Mouse (Mus musculus): ENCODE measurements around the gene Pkd2. TPM values are rescaled to one million over a fixed set of nuclear protein-coding genes. Genes with fewer than 3 reads are reported as not detected.
A peak's percentile ranks its signal among the peaks of the same experiment; 100 is the strongest.

The Pkd2 gene
- total RNA-seq, 2 experiments from 2014 or later: 30.7 to 31.0 TPM

DNA sequence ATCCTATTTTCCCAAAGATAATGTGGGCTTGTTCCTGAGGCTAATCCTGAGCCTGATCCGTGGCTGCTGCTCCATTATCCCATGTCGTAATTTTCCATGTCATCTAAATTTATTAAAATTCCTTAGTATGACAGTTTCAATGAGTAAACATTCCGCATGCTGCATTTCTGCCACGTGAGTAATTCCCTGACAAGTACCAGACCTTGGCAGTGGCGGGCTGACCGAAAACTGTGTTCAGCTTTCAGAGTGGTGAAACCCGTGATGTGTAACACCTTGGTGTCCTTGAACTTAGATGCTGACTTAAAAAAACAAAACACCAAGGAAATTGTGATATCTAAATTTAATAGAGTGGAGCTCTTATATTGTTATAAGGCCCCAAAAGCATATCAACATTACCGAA is 6.0 kb downstream of the Pkd2 start:
- no peak for DNase-seq (ENCODE audit: low spot score in 2 of 2)

DNA sequence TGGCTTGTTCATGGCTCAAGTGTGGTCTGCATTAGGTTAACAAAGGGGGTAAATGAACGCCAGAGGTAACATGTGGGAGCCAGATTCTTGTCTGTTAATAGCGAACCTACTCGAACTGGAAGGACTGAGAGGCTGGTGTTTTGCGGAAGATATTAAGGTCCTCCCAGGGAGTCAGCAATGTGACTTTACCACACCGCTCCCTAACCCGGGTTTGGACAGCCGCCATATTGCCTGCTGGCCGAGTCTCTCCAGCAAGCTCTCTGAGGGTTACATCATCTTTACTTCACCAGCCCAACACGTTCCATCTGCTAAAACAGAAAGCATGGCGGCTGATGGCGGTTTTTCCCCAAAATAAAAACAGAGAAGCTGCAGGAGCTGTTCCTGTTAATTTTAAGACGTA is 6.5 kb downstream of the Pkd2 start:
- DNase-seq (ENCODE audit: low spot score in 2 of 2): no peak

GRCm38 (mm10) chr5:104466816-104467215 is 7.6 kb downstream of the Pkd2 start:
- DNase-seq (ENCODE audit: low spot score in 2 of 2): no peak

DNA sequence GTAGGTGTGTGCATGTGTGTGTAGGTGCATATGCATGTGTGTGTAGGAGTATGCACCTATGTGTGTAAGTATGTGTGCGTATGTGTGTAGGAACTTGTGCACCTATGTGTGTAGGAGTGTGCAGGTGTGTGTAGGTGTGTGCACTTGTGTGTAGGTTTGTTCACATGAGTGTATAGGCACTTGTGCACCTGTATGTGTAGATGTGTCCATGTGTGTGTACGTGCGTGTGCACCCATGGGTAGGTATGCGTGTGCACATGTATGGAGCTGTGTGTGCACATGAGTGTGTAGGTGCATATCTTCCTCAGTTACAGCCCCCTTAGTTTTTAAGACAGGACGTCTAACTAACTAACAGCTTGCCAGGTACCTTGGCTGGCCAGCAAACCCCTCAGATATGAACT is 9.3 kb downstream of the Pkd2 start:
- DNase-seq (ENCODE audit: low spot score in 2 of 2): no peak

GRCm38 (mm10) chr5:104470981-104471391 is 11.7 kb downstream of the Pkd2 start:
- no peak for DNase-seq (ENCODE audit: low spot score in 2 of 2)

DNA sequence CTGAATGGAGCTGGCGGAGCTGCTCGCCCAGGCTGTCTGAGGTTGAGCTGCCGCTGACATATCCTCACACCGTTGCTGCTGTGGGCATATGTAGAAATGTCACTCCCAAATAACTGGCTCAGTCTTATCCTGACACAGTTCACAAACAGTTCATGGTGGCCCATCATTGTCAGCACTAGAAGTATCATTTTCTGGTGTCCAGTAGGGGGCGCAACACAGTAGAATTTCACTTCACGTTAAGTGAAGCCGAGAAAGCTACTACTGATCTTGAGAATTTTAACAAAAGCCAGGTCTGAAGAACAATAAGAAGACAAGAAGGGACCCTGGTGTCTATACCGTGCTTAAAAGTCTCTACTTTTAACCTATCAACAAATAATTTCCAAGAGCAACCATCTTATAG is 13.1 kb downstream of the Pkd2 start:
- DNase-seq (ENCODE audit: low spot score in 2 of 2): peak in 1 of 2 experiments; percentile 23

DNA sequence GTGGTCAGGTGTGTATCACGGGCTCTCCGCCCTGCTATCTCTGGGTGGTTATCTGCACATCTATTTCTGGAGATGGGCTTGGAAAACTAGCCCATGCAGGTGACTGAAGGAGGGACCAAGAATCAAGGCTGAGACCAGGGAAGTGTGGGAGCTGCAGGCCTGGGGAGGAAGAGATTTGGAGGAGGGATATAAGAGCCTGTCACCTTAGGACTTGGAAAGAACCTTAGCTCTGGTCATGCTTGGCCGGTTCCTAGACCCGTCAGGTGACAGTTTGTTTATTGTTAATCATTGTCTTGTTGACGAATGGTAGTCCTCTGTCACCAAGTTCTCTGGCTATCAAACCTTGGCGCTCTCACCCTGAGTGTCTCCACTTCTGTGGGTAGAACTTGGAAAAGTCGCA is 21.1 kb downstream of the Pkd2 start:
- DNase-seq (ENCODE audit: low spot score in 2 of 2): no peak

DNA sequence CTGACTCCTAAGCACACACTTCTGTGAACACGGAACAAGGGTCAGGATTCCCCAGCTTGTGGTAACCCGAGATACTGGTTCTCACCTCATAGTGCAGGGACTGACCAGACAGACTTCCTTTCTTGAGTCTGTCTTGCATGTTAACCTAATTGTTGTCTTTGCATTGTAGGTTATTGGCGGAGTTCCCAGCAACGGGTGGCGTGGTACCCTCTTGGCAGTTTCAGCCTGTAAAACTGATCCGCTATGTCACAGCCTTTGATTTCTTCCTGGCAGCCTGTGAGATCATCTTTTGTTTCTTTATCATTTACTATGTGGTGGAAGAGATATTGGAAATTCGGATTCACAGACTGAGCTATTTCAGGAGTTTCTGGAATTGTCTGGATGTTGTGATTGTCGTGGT is 23.6 kb downstream of the Pkd2 start:
- DNase-seq (ENCODE audit: low spot score in 2 of 2): no peak

- DNase-seq (ENCODE audit: low spot score in 2 of 2): no peak
Measured at GRCm38 (mm10) chr5:104491561-104491960, 32.3 kb downstream of the Pkd2 start.

- DNase-seq (ENCODE audit: low spot score in 2 of 2): no peak
Measured at GRCm38 (mm10) chr5:104504883-104505282, 45.6 kb downstream of the Pkd2 start.

DNA sequence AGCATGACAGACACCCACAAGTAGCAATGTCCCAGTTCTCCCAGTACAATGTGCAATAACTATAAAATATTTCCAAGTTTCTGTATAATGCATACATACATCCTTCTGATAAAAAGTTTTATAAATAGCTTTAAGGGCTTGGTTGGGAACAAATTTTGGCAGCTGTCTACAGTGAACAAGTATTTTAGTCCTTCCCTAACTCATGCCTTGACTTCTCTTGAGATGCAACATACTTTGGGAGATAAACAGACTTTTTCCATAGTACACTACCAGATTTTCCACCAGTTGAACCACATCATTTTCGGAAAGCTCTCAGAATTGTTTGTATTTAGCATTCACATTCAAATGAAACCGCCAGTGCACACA is 48.6 kb downstream of the Pkd2 start:
- no peak for DNase-seq (ENCODE audit: low spot score in 2 of 2)

- DNase-seq (ENCODE audit: low spot score in 2 of 2): peak; percentile 83 to 86
Measured at GRCm38 (mm10) chr5:104508195-104508891, 49.1 kb downstream of the Pkd2 start, which contains the start of gene BC005561. BC005561 (plus strand) TSS chr5:104508352.

DNA sequence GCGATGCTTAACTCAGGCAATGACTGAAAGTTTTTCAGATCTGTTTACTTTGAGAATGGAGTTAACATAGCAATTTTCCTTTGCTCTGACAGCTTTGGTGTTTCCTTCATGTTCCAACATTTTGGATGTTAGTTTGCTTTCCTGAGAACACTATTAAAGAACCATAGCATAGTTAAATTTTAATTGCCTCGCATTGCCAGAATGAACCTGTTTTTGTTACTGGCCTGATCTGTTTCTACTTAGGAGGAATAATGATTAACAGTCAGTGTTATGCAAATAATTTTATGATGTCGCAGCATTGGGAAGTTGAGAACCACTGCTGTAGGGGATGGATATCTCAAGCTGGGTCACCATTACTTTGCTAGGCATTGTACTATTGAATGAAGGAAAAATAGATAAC is 52.0 kb downstream of the Pkd2 start:
- no peak for DNase-seq (ENCODE audit: low spot score in 2 of 2)

- peak in 1 of 2 experiments; percentile 17 for DNase-seq (ENCODE audit: low spot score in 2 of 2)
Measured at GRCm38 (mm10) chr5:104538612-104539011, 79.4 kb downstream of the Pkd2 start.

DNA sequence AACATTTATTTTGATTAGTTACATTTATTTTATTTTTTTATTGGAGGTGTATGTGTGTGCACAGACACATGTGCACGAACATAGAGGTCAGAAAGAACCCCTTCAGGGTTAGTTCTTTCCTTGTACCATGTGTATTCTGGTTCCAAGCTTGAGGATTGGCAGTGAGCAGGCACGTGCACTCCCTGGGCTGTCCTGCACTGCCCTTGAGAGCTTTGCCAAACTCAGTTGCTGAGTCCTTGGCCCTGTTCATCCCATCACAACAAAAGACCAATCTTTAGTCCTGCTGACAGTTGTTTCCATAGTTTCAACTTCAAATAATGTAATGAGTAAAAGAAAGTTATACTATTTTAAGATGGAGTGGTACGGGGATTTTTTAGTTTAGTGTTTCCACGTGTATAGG is 80.1 kb downstream of the Pkd2 start:
- no peak for DNase-seq (ENCODE audit: low spot score in 2 of 2)

Other genes with a start within 250 kb of the Pkd2 start
- under 1 TPM; 0.31 to 0.41 TPM for gene Ibsp, start 160.3 kb upstream of the Pkd2 start, total RNA-seq (2021)
- not detected for gene Mepe, start 134.1 kb upstream of the Pkd2 start, total RNA-seq (2021)
- 1 to 10 TPM; 1.8 to 2.4 TPM for gene Spp1, start 24.3 kb upstream of the Pkd2 start, total RNA-seq (2021)
- 10 to 100 TPM; 13.3 to 15.3 TPM for gene BC005561, start 48.9 kb downstream of the Pkd2 start, total RNA-seq (2021)

Measured in layer of hippocampus, postnatal 14 days (tissue).